Mouse (Mus musculus) midbrain, postnatal 0 days (tissue): ENCODE results near the gene Hdc. TPM values are rescaled to one million over a fixed set of nuclear protein-coding genes. Genes with fewer than 3 reads are reported as not detected.

Experiments
- ATAC-seq: fragments of 200-750 bp; cut with Nextera tagmentation; 2 replicates; pipeline ENCODE4 v1.8.0; 2017; ENCODE audit warnings: moderate number of reproducible peaks, mild to moderate bottlenecking, moderate TSS enrichment, moderate library complexity; ENCODE audit not compliant: low FRiP score
- DNase-seq: peaks from one replicate; pipeline ENCODE4 v3.0.0-alpha.2; 2015; ENCODE audit warnings: low spot score
- H3K27ac ChIP-seq: fragments of 300-500 bp; sonication (generic); 2 replicates; pipeline ENCODE4 v1.5.1; 2014; ENCODE audit warnings: low read depth, mild to moderate bottlenecking, low read length, mixed read lengths
- H3K27me3 ChIP-seq: fragments of 300-500 bp; sonication (generic); 2 replicates; pipeline ENCODE4 v1.6.1; 2014; ENCODE audit warnings: low read length, control low read depth, mixed read lengths; ENCODE audit not compliant: insufficient read depth
- H3K36me3 ChIP-seq: fragments of 300-500 bp; sonication (generic); 2 replicates; pipeline ENCODE4 v1.6.1; 2014; ENCODE audit warnings: low read length, control low read depth, mixed read lengths; ENCODE audit not compliant: insufficient read depth
- H3K4me1 ChIP-seq: fragments of 300-500 bp; sonication (generic); 2 replicates; pipeline ENCODE4 v1.6.1; 2014; ENCODE audit warnings: mild to moderate bottlenecking, control low read depth, antibody characterized with exemption, low read length, mixed read lengths; ENCODE audit not compliant: insufficient read depth
- H3K4me2 ChIP-seq: fragments of 300-500 bp; sonication (generic); 2 replicates; pipeline ENCODE4 v1.6.1; 2014; ENCODE audit warnings: low read depth, mild to moderate bottlenecking, low read length, mixed read lengths; ENCODE audit not compliant: poor library complexity, severe bottlenecking
- H3K4me3 ChIP-seq: fragments of 300-500 bp; sonication (generic); 2 replicates; pipeline ENCODE4 v1.5.1; 2014; ENCODE audit warnings: low read depth, mild to moderate bottlenecking, low read length, moderate library complexity
- H3K9ac ChIP-seq: fragments of 300-500 bp; sonication (generic); replicated peaks from 2 replicates; pipeline ENCODE4 v1.6.1; 2014; ENCODE audit warnings: mild to moderate bottlenecking, low read length, moderate library complexity, mixed read lengths; ENCODE audit not compliant: poor library complexity, severe bottlenecking
- H3K9me3 ChIP-seq: fragments of 300-500 bp; sonication (generic); 2 replicates; pipeline ENCODE4 v1.6.1; 2016; ENCODE audit warnings: low read length, control low read depth
- CTCF ChIP-seq: IDR thresholded peaks from 2 replicates; pipeline ENCODE4 v1.5.1; 2016; ENCODE audit warnings: antibody characterized with exemption, mild to moderate bottlenecking
- WGBS: fragments of 180-500 bp; shearing (Covaris S2); extraction: QIAGEN DNeasy Blood & Tissue Kit; methylation state at CpG from one replicate; pipeline ENCODE4 v1.1.7; 2014; 5-methylcytosine and 5-hydroxymethylcytosine counted together
- polyA plus RNA-seq: library from polyadenylated mRNA; unstranded; fragments of >200 nt; fragmentation: Nextera tagmentation; extraction: Ambion mirVana; gene quantifications from 2 replicates; pipeline ENCODE4 v1.2.1, GENCODE M21; 2015
- total RNA-seq: library from RNA; depleted of rRNA; stranded (reverse); fragments of >200 nt; gene quantifications from 2 replicates; pipeline ENCODE4 v1.2.3, GENCODE M21; 2014

Hdc gene
- total and polyA plus RNA-seq, 2 experiments from 2014 or later, result 3.8 to 5.6 TPM

GRCm38 (mm10) chr2:126646461-126646860, 27.4 kb upstream of the Hdc start:
- H3K9ac ChIP-seq, result no peak overlapping the region
- H3K27me3 ChIP-seq, result no peaks in the 10 kb centered on the region
- DNase-seq (no peak), ATAC-seq (no peak)
- peaks cover 39% of the 10 kb centered on the region for H3K36me3 ChIP-seq
- no peaks in the 10 kb centered on the region for H3K9me3 ChIP-seq
- 94% methylated on average over 5 of the region's 5 CpGs for WGBS
- no peak overlapping the region for H3K4me2 ChIP-seq
- no peak overlapping the region for H3K27ac ChIP-seq
- no peaks in the 10 kb centered on the region for H3K4me1 ChIP-seq
- TF ChIP-seq CTCF, result no peak
- H3K4me3 ChIP-seq, result no peak overlapping the region

- WGBS, result 97% methylated on average over 1 of the region's 1 CpGs
- DNase-seq, result no peak
- no peak for ATAC-seq
- peaks cover 36% of the 10 kb centered on the region for H3K36me3 ChIP-seq
- H3K4me2 ChIP-seq, result no peak overlapping the region
- no peak for TF ChIP-seq CTCF
- no peak overlapping the region for H3K27ac ChIP-seq
- H3K4me1 ChIP-seq, result no peaks in the 10 kb centered on the region
- H3K9me3 ChIP-seq, result no peaks in the 10 kb centered on the region
- no peak overlapping the region for H3K4me3 ChIP-seq
- no peak overlapping the region for H3K9ac ChIP-seq
- no peaks in the 10 kb centered on the region for H3K27me3 ChIP-seq
These were observed 25.7 kb upstream of the Hdc start for GRCm38 (mm10) chr2:126644768-126645167.

GRCm38 (mm10) chr2:126640298-126640697, 21.2 kb upstream of the Hdc start:
- H3K9ac ChIP-seq, result no peak overlapping the region
- peak; percentile 33; the same call in 1 of the 2 replicates for TF ChIP-seq CTCF
- no peak overlapping the region for H3K4me3 ChIP-seq
- WGBS, result 96% methylated on average over 2 of the region's 2 CpGs
- H3K27me3 ChIP-seq, result no peaks in the 10 kb centered on the region
- ATAC-seq (no peak), DNase-seq (no peak)
- no peak overlapping the region for H3K27ac ChIP-seq
- no peaks in the 10 kb centered on the region for H3K9me3 ChIP-seq
- H3K4me1 ChIP-seq, result no peaks in the 10 kb centered on the region
- no peak overlapping the region for H3K4me2 ChIP-seq
- H3K36me3 ChIP-seq, result peaks cover 22% of the 10 kb centered on the region

GRCm38 (mm10) chr2:126635939-126636823, 17.1 kb upstream of the Hdc start:
- DNase-seq (no peak), ATAC-seq (no peak)
- no peak for TF ChIP-seq CTCF
- WGBS, result 84% methylated on average over 12 of the region's 12 CpGs
- Histone ChIP-seq H3K27me3 (no peaks in the 10 kb centered on the region), H3K36me3 (peaks cover 5% of the 10 kb centered on the region), H3K27ac (no peak overlapping the region), H3K4me1 (no peaks in the 10 kb centered on the region), H3K4me3 (no peak overlapping the region), H3K9me3 (no peaks in the 10 kb centered on the region), H3K4me2 (no peak overlapping the region), H3K9ac (no peak overlapping the region)

- no peak overlapping the region for H3K4me2 ChIP-seq
- 88% methylated on average over 2 of the region's 2 CpGs for WGBS
- DNase-seq (no peak), ATAC-seq (no peak)
- no peak overlapping the region for H3K27ac ChIP-seq
- H3K9me3 ChIP-seq, result no peaks in the 10 kb centered on the region
- no peak overlapping the region for H3K9ac ChIP-seq
- H3K36me3 ChIP-seq, result peaks cover 3% of the 10 kb centered on the region
- H3K27me3 ChIP-seq, result no peaks in the 10 kb centered on the region
- TF ChIP-seq CTCF, result no peak
- H3K4me1 ChIP-seq, result no peaks in the 10 kb centered on the region
- no peak overlapping the region for H3K4me3 ChIP-seq
These were observed 14.1 kb upstream of the Hdc start for GRCm38 (mm10) chr2:126633165-126633564.

- Histone ChIP-seq H3K9me3 (no peaks in the 10 kb centered on the region), H3K9ac (no peak overlapping the region), H3K4me3 (no peak overlapping the region), H3K27ac (no peak overlapping the region), H3K27me3 (no peaks in the 10 kb centered on the region), H3K4me2 (no peak overlapping the region), H3K36me3 (no peaks in the 10 kb centered on the region; the same call in 1 of the 2 replicates), H3K4me1 (no peaks in the 10 kb centered on the region)
- ATAC-seq, result no peak
- no peak for DNase-seq
- 89% methylated on average over 9 of the region's 9 CpGs for whole genome bisulfite sequencing
- no peak for TF ChIP-seq CTCF
These were observed 9.4 kb upstream of the Hdc start for GRCm38 (mm10) chr2:126628455-126628995.
